Mouse (Mus musculus): ENCODE results near the gene Col4a2.

Col4a2 gene

GRCm38 (mm10) chr8:11357921-11358436, 45.4 kb downstream of the Col4a2 start:
- no peak for DNase-seq (ENCODE audit: extremely low read depth, low read depth)

- no peak for DNase-seq (ENCODE audit: extremely low read depth, low read depth)
Measured at GRCm38 (mm10) chr8:11359846-11360245, 47.2 kb downstream of the Col4a2 start.

- DNase-seq (ENCODE audit: extremely low read depth, low read depth), result no peak
Measured at GRCm38 (mm10) chr8:11361546-11362277, 49.1 kb downstream of the Col4a2 start.

DNA sequence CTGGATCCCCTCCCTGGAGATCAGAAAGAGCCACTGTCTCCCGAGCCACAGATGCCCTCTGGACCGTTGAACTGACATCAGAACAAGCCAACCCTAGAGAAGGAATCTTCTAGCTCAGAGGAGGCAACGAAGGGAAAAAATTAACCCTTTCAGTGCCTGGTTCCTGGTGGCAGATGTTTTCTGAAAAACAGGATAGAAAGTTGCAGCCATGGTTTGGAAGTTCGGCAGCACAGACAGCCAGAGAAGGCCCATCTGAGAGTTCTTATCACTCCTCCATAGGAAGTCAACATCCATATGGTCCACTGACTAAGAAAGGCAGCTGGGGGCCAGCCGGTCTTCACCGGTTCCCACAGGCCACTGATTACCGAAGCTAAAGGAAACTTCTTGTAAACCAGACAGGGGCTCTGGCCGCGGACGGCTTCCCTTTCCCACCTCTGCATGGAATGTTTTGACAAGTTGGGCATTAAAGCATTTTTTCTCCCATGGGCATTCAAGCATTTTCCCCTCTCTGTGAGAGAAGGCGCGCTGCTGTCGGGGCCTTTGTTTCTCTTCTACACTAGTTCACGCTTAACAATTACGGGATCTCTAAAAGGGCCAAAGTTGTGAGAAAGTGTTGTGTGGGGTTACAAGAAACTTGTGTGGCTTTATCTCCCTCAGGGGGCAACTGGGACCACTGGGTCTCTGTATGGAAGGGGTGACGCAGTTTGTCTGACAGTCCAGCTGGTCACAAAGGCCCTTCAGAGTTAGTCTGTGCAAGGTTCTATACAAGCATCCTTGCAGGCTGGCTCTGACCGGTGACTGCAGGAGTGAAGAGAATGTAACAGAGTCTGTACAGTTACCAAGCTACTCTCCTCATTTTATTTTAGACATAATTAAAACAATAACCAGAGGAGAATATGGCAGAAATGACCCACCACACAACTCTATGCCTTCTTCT, 49.9 kb downstream of the Col4a2 start:
- no peak for DNase-seq (ENCODE audit: extremely low read depth, low read depth)

GRCm38 (mm10) chr8:11363340-11364126, 50.9 kb downstream of the Col4a2 start:
- DNase-seq (ENCODE audit: extremely low read depth, low read depth), result no peak

DNA sequence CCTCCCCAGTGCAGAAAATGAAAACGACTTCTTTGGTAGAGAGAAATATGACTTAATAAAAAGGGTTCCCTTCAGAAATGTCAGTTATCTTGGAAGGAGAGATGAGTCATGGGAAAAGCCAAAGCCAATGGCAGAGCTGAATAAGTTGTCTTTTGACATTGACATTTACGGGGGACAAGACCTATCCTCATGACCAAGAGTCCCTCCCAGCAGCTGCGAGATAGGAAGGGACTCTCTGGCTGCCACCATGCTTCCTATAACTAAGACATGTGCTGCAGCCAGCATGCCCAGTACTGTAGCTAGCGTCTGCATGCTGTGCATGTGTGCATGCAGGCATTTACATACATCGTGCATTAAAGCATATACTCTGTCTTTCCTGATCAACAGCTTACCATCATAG, 53.6 kb downstream of the Col4a2 start:
- DNase-seq (ENCODE audit: extremely low read depth, low read depth), result no peak

GRCm38 (mm10) chr8:11366741-11367140, 54.1 kb downstream of the Col4a2 start:
- no peak for DNase-seq (ENCODE audit: extremely low read depth, low read depth)

GRCm38 (mm10) chr8:11367670-11368069, 55.1 kb downstream of the Col4a2 start:
- no peak for DNase-seq (ENCODE audit: extremely low read depth, low read depth)

DNA sequence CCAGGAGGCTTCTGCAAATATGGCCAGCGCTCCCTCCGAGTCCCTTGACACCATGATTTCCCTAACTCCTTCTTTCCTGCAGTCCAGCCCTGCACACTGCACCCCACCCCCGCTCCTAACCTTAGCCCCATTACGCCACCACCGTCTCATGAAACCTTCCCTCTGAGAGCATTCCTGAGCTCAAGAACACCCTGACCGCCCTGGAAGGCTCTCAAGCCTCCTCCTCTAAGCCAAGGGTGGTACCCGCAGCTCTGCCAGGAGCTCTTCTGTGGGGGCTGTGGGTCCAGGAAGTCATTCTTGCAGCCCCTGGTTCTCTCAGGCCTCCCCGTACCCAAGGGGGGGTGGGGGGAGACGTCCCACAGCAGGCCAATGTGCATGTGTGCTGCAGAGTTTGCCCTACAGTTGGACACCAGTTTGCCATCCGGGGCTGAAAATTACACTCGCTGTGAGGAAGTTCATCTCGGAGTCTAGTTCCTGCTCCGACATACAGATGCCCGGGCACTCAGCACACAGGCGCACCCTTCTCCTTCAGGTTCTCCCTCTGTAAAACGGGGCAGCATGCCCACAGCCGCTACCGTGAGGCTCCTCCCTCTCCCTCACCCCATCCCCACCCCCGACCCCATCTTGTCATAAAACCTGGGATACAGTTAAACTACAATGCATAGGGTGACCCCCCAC, 57.1 kb downstream of the Col4a2 start:
- DNase-seq (ENCODE audit: extremely low read depth, low read depth), result no peak

GRCm38 (mm10) chr8:11371347-11371746, 58.7 kb downstream of the Col4a2 start:
- DNase-seq (ENCODE audit: extremely low read depth, low read depth), result no peak

DNA sequence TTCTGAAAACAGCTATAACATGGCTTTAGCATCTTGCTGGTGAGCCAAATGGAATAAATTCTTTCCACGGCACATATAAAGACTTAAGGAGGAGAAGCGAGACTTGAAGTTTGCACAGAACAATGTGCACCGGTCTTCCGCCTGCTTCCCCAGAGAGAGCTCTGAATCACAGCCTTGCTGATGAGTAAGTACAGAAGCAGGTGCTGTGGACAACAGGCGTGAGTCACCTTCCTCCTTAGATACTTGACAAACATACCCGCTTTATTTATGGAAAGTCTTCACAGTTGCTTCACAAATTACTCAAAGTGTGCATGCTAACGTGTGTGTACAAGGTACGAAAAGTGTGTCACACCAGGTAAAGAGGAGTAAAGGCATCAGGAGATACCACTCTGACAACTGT, 59.5 kb downstream of the Col4a2 start:
- DNase-seq (ENCODE audit: extremely low read depth, low read depth), result no peak

DNA sequence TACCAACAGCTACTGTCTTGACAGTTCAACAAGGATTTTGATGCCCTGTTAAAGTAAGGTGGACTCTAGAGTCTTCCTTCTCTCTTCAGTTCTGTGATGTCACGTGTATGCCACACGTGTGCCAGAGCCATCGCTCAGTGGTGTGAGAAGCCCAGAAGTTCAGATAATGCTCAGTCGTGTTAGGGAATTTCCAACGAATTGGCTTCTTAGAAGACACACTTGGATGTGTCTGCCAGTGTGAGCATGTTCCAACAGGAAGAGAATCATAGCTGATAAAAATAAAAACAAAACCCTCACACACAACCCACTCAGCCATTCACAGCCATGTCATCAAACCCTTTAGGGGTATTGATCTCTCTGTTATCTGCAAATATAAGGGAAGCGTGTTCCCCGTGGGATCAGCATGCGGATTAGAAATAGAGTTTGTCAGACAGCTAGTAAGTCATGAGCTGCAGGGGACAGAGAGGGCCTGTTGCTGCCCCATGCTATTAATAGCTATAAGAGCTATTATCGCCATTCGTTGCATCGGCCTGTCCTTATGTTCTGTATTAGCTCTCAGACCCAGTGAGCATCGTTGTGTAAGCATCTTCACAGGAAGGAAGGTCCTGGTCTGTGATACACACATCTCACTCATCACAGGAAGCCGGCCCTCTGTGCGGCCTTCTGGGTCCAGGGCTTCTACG, 61.2 kb downstream of the Col4a2 start:
- DNase-seq (ENCODE audit: extremely low read depth, low read depth), result no peak

DNA sequence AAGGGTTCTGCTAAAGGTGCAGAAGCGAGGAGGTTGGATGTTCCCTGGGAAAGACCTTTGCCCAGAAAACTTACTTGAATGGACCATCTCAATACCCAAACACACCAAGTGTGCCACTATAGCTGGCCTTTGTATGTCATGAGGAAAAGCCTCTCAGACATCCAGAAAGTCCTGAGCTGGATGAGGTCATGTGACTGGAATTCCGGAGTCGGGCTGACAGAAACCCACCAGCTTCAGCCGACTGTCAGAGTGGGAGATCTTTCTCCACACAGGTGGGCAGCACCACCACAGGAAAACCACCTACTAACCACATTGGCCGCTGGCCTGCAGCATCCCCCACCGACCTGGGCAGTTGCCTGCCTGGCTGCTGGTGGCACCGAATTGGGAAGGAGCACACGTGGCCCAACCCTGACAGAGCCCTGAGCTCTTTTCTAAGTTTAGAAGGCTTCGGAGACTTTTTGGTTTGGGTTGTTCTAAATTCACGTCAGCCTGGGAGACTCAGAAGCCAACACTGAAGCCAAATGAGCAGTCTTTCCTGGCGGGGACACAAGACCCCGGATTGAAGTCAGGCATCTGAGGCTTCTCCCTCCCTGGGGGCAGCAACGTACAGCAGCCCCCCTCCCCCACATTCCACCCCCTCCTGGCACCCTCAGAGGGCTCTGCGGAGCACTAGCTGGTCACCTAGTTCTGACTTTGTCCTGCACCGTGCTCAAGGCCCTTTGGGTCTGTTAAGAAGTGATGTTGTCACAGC, 61.9 kb downstream of the Col4a2 start:
- DNase-seq (ENCODE audit: extremely low read depth, low read depth), result no peak

- no peak for DNase-seq (ENCODE audit: extremely low read depth, low read depth)
Measured at GRCm38 (mm10) chr8:11375749-11376438, 63.3 kb downstream of the Col4a2 start.

DNA sequence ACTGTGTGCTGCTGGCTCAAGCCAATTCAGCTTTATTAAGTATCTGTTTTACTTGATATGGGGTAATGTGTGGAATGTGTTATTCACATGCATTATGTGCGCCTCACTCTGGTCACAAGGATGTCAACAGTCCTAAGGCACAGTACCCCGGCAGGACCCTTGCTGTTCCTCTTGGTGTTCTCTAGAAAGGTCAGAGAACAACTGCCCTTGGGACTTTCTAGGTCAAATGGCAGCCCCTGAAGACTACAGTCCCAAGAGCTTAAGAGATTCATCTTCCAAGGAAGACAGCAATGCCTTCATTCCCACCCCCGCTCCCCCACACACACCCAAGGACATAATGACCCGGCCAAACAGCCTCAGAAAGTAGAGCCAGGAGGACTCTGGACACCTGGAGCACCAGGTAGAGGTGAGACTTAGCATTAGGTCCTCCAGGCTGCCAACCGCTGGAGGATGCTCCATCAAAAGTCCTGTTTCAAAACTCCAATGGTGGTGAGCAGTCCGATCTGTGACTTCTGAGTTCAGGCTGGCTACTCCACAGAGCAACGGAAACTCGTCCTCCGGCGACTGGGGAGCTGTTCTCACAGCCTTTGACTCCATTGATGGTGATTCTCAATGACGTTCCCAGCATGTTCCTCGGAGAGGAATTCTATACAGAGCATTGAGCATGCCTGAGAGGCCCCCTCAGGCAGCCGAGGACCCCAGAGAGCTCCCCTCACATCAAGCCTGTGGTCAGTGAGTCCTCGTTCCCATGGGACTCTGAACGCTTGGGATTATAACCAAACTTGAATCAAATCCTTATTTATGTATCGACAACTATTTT, 65.0 kb downstream of the Col4a2 start:
- no peak for DNase-seq (ENCODE audit: extremely low read depth, low read depth)

- DNase-seq (ENCODE audit: extremely low read depth, low read depth), result no peak
Measured at GRCm38 (mm10) chr8:11379590-11379989, 67.0 kb downstream of the Col4a2 start.

GRCm38 (mm10) chr8:11381544-11381943, 68.9 kb downstream of the Col4a2 start:
- no peak for DNase-seq (ENCODE audit: extremely low read depth, low read depth)

Measured in MEL-GATA-1-ER (cell line).